Mouse (Mus musculus) liver, embryonic 13.5 days (tissue): ENCODE results near the gene Doc2b. TPM values are rescaled to one million over a fixed set of nuclear protein-coding genes. Genes with fewer than 3 reads are reported as not detected.
A peak's percentile ranks its signal among the peaks of the same experiment; 100 is the strongest.

Source experiments
- ATAC-seq: fragments of 200-750 bp; cut with Nextera tagmentation; 2 replicates; pipeline ENCODE4 v1.8.0; 2017; ENCODE audit warnings: low read depth, mild to moderate bottlenecking, moderate number of reproducible peaks, moderate library complexity
- DNase-seq: peaks from one replicate; pipeline ENCODE4 v3.0.0; 2022
- H3K27ac ChIP-seq: fragments of 300-500 bp; sonication (generic); 2 replicates; pipeline ENCODE4 v1.5.1; 2015; ENCODE audit warnings: moderate library complexity, mild to moderate bottlenecking, inconsistent platforms
- H3K27me3 ChIP-seq: fragments of 300-500 bp; sonication (generic); 2 replicates; pipeline ENCODE4 v1.6.1; 2015; ENCODE audit warnings: mild to moderate bottlenecking, inconsistent platforms
- H3K36me3 ChIP-seq: fragments of 300-500 bp; sonication (generic); 2 replicates; pipeline ENCODE4 v1.6.1; 2015; ENCODE audit warnings: mild to moderate bottlenecking, inconsistent platforms
- H3K4me1 ChIP-seq: fragments of 300-500 bp; sonication (generic); replicated peaks from 2 replicates; pipeline ENCODE4 v1.6.1; 2015; ENCODE audit warnings: inconsistent platforms
- H3K4me2 ChIP-seq: fragments of 300-500 bp; sonication (generic); 2 replicates; pipeline ENCODE4 v1.6.1; 2015; ENCODE audit warnings: inconsistent platforms, mild to moderate bottlenecking, moderate library complexity
- H3K4me3 ChIP-seq: fragments of 300-500 bp; sonication (generic); replicated peaks from 2 replicates; pipeline ENCODE4 v1.5.1; 2015; ENCODE audit warnings: mild to moderate bottlenecking, inconsistent platforms
- H3K9ac ChIP-seq: fragments of 300-500 bp; sonication (generic); 2 replicates; pipeline ENCODE4 v1.6.1; 2015; ENCODE audit warnings: mild to moderate bottlenecking, inconsistent platforms
- H3K9me3 ChIP-seq: fragments of 300-500 bp; sonication (generic); replicated peaks from 2 replicates; pipeline ENCODE4 v1.6.1; 2016; ENCODE audit warnings: inconsistent platforms
- WGBS: fragments of 180-500 bp; shearing (Covaris S2); methylation state at CpG from one replicate; pipeline ENCODE4 v1.1.7; 2015; ENCODE audit not compliant: insufficient replicate concordance; 5-methylcytosine and 5-hydroxymethylcytosine counted together
- polyA plus RNA-seq: library from polyadenylated mRNA; unstranded; fragments of >200 nt; fragmentation: Nextera tagmentation; extraction: Ambion mirVana; gene quantifications from 2 replicates; pipeline ENCODE4 v1.2.1, GENCODE M21; 2015

Doc2b gene
- polyA plus RNA-seq, 1 experiment from 2014 or later: 0.05 TPM

DNA sequence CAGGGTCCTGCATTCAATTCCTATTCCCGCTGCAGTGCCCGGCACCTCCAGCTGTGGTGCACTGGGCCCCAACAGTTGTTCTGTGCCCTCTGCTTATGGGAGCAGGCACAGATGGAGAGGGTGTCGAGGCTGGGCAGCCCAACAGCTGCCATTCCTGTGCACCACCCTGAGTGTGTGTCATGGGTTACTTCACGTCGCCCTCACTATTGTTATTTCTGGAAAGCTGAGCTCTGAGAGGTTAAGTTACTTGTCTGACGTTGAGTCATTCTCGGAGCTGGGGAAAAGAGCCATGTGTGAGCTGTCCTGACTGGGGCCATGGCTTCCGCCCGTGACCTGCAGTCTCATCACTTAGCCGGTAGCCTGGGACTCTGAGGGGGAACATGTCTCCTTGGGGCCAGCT lies 17.2 kb upstream of the Doc2b start:
- ATAC-seq (no peak), DNase-seq (no peak)
- H3K27me3 ChIP-seq: 0 out of 2 replicates have a peak, but pooled peaks cover 6% of the 10 kb centered on the region
- H3K4me3 ChIP-seq: no peak overlapping the region
- 70% methylated on average over 10 of the region's 10 CpGs for WGBS
- H3K9me3 ChIP-seq: no peaks in the 10 kb centered on the region
- no peak overlapping the region for H3K9ac ChIP-seq
- H3K27ac ChIP-seq: no peak overlapping the region
- H3K4me1 ChIP-seq: peaks cover 3% of the 10 kb centered on the region; the same call in 1 of the 2 replicates
- H3K4me2 ChIP-seq: no peak overlapping the region
- no peaks in the 10 kb centered on the region for H3K36me3 ChIP-seq

DNA sequence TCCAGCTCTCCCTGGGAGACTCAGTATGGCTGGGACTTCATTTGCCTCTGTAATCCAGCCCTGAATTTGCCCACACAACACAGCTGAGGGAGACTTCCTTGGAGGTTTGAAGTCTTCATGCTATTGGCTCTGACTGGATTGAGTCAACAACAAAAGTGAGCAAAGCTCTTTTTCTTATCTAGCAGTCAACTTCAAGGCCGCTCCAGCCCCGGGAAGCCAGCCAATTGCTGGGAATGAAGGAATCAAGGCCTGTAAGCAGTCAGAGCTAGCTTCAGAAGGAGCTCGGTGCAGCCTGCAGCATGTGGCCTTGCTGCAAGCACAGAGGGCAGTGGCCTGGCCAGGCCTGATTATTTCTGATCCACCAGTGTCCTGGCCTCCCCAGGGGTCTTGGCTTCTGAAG lies 16.1 kb upstream of the Doc2b start:
- H3K9ac ChIP-seq: no peak overlapping the region
- H3K4me3 ChIP-seq: no peak overlapping the region
- H3K9me3 ChIP-seq: no peaks in the 10 kb centered on the region
- WGBS: 51% methylated on average over 3 of the region's 3 CpGs
- H3K4me1 ChIP-seq: peaks cover 3% of the 10 kb centered on the region; the same call in 1 of the 2 replicates
- DNase-seq: no peak
- no peaks in the 10 kb centered on the region for H3K36me3 ChIP-seq
- H3K27me3 ChIP-seq: no peaks in the 10 kb centered on the region
- no peak overlapping the region for H3K4me2 ChIP-seq
- H3K27ac ChIP-seq: no peak overlapping the region
- peak; percentile 45; the same call in 1 of the 2 replicates for ATAC-seq

DNA sequence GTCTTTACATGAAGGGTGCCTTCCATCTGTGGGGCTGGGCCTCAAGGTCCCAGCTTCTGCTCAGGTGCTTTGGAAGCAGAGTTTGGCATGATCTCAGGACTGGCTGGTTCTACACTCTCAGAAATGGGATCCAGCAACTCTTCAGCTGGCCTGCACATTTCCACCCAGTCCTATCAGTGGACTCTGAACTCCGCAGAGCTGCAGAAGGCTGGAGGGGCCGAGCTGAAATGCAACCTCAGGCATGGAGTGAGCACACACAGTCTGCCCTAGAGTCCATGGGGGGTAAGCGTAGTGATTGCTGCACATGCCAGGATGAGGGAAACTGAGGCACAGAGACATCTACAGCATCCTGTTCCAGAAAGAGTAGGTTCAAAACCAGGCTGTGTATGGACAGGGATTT lies 14.7 kb upstream of the Doc2b start:
- H3K4me1 ChIP-seq: peaks cover 3% of the 10 kb centered on the region; the same call in 1 of the 2 replicates
- WGBS: 52% methylated on average over 3 of the region's 3 CpGs
- ATAC-seq: no peak
- no peak overlapping the region for H3K4me3 ChIP-seq
- H3K9me3 ChIP-seq: no peaks in the 10 kb centered on the region
- no peak overlapping the region for H3K9ac ChIP-seq
- no peak overlapping the region for H3K27ac ChIP-seq
- H3K36me3 ChIP-seq: no peaks in the 10 kb centered on the region
- DNase-seq: no peak
- no peak overlapping the region for H3K4me2 ChIP-seq
- no peaks in the 10 kb centered on the region for H3K27me3 ChIP-seq

DNA sequence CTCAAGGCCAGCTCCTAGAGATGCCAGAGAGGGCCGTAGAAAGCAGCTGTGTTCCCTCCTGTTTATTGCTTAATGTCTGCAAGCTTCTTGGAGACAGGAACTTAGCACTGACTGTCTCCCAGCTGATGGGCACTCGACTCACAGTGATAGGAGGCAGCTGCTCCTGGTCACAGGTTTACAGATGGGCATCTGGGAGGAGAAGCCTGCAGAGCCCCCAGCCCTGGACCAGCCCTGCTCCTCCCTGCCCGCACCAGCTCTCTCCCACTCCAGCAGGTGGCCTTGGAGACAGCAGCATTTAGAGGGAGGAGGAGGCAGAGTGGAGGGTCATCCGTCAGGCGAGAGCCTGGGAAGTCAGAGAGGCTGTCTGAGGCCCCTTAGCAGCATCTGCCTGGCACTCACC lies 11.6 kb upstream of the Doc2b start:
- Histone ChIP-seq H3K9me3 (no peaks in the 10 kb centered on the region), H3K27me3 (no peaks in the 10 kb centered on the region), H3K4me1 (peaks cover 3% of the 10 kb centered on the region; the same call in 1 of the 2 replicates), H3K9ac (no peak overlapping the region), H3K36me3 (no peaks in the 10 kb centered on the region), H3K27ac (no peak overlapping the region), H3K4me2 (no peak overlapping the region), H3K4me3 (no peak overlapping the region)
- DNase-seq (no peak), ATAC-seq (no peak)
- WGBS: 45% methylated on average over 5 of the region's 5 CpGs

DNA sequence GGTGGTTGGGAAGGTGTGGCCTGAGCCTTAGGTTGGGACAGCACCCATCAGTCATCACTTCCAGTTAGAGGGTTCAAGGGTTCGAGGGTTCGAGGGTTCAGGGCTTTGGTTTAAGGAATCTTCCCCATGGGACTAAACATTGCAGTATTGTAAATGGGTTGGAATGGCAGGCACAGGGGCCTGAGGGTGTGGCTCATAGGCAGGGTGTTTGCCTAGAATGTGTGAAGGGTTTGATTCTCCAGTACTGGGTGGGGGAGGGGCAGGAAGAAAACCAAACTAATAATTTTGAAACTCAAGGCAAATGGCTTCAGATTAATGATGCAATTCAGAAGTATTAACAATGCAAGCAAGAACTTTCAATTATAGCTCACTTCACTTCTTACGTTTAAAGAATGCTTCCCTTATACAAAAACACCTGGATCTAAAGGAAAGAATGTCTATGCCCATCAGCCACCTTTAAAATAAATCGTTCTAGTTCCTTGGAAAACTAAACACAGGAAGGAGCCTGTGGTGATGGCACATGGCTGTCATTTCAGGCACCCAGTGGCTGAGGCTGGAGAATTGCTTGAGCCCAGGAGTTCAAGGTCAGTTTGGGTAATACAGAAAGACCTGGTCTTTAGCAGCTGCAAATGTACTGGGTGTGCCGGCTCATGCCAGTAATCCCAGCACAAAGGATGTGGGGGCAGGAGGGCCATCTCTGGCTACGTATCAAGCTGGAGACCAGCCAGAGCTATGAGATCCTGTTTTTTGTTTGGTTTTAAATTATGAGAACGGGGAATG lies 6.1 kb upstream of the Doc2b start:
- 69% methylated on average over 7 of the region's 7 CpGs for WGBS
- H3K36me3 ChIP-seq: no peaks in the 10 kb centered on the region
- no peaks in the 10 kb centered on the region for H3K9me3 ChIP-seq
- H3K9ac ChIP-seq: no peak overlapping the region
- H3K27me3 ChIP-seq: peaks cover 22% of the 10 kb centered on the region
- no peaks in the 10 kb centered on the region for H3K4me1 ChIP-seq
- no peak overlapping the region for H3K27ac ChIP-seq
- no peak overlapping the region for H3K4me3 ChIP-seq
- H3K4me2 ChIP-seq: no peak overlapping the region
- no peak for ATAC-seq
- DNase-seq: no peak

DNA sequence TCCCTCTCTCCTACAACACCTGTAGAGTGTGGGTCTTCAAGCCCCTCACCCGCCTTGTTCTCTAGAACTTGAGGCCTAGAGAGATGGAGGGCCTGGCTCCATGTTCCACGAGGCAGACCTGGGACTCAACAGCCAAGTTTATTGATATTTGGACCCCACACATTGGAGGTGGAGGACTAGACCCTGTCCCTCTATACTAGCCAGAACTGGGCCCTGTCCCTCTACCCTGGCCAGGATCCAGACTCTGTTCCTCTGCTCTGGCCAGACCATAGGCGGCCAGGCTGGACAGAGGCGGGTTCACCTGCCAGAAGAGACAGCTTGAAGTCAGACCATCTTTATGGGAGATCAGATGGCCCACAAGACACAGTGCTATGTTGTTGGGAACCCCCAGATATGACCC lies 5.5 kb upstream of the Doc2b start:
- no peak overlapping the region for H3K9ac ChIP-seq
- no peak overlapping the region for H3K4me2 ChIP-seq
- no peak overlapping the region for H3K4me3 ChIP-seq
- 74% methylated on average over 4 of the region's 4 CpGs for WGBS
- DNase-seq (no peak), ATAC-seq (no peak)
- no peaks in the 10 kb centered on the region for H3K36me3 ChIP-seq
- H3K9me3 ChIP-seq: no peaks in the 10 kb centered on the region
- H3K4me1 ChIP-seq: no peaks in the 10 kb centered on the region
- H3K27ac ChIP-seq: no peak overlapping the region
- peaks cover 28% of the 10 kb centered on the region for H3K27me3 ChIP-seq

DNA sequence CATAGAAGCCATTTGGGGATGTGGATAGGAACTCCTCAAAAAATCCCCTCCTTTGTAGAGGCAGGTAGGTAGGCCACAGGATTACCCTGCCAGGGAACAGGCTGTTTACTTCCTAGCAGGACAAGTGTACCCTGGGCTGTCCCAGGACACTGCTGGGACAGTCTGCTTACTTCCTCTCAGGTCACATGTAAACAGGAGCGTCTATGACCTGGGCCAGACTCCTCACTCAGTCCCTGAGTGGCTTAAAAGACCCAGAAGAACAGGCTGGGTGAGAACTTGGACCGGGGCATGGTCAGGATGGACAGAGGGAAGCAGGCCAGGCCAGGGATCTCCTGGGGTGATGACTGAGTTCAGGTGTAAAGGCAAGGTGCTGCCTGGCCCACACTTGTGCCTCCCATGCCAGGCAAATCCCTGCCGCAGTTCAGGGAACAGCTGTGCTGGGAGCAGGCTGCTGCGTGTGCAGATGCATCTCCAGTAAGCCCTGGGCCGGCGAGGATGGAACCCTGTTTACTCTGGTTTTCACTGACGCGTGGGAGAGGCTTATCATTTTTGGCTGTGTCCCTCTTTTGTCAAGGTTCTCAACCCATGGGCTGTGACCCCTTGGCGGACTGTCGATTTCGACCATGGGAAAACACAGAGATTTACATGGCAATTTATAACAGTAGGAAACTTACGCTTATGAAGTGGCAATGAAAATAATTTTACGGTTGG lies 842 bp upstream of the Doc2b start:
- peaks cover 73% of the 10 kb centered on the region for H3K27me3 ChIP-seq
- no peak for DNase-seq
- H3K4me2 ChIP-seq: no peak overlapping the region

DNA sequence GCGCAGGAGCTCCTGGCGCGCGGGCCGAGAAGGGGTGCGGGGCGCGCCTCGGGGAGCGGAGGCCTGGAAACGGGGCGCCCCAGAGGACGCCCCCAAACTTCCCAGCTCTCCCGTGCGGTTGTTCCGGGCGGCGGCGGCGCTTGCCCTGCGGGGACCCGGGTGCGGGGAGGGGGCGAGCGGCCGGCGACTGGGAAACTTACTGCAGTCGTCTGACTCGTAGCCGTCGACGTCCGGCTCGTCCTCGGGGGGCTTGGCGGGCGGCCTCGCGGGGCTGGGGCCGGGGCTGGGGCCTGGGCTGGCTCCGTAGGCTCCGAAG lies 570 bp downstream of the Doc2b start:
- H3K27me3 ChIP-seq: peaks cover 80% of the 10 kb centered on the region
- WGBS: 6% methylated on average over 39 of the region's 42 CpGs
- no peak overlapping the region for H3K27ac ChIP-seq
- H3K4me2 ChIP-seq: peak overlapping the region; percentile 43
- 0 out of 2 replicates have a peak overlapping the region, but pooled peaks have one; percentile 13 for H3K9ac ChIP-seq
- ATAC-seq (no peak), DNase-seq (no peak)
- no peaks in the 10 kb centered on the region for H3K9me3 ChIP-seq
- 0 out of 2 replicates have a peak, but pooled peaks cover 7% of the 10 kb centered on the region for H3K4me1 ChIP-seq
- H3K36me3 ChIP-seq: no peaks in the 10 kb centered on the region
- H3K4me3 ChIP-seq: peak overlapping the region; percentile 42

More for the DNA sequence above, 842 bp upstream of the Doc2b start:
- 56% methylated on average over 13 of the region's 13 CpGs for WGBS
- 0 out of 2 replicates have a peak, but pooled peaks cover 7% of the 10 kb centered on the region for H3K4me1 ChIP-seq
- no peak for ATAC-seq
- no peaks in the 10 kb centered on the region for H3K36me3 ChIP-seq
- H3K9me3 ChIP-seq: no peaks in the 10 kb centered on the region
- no peak overlapping the region for H3K4me3 ChIP-seq
- H3K27ac ChIP-seq: no peak overlapping the region
- no peak overlapping the region for H3K9ac ChIP-seq

DNA sequence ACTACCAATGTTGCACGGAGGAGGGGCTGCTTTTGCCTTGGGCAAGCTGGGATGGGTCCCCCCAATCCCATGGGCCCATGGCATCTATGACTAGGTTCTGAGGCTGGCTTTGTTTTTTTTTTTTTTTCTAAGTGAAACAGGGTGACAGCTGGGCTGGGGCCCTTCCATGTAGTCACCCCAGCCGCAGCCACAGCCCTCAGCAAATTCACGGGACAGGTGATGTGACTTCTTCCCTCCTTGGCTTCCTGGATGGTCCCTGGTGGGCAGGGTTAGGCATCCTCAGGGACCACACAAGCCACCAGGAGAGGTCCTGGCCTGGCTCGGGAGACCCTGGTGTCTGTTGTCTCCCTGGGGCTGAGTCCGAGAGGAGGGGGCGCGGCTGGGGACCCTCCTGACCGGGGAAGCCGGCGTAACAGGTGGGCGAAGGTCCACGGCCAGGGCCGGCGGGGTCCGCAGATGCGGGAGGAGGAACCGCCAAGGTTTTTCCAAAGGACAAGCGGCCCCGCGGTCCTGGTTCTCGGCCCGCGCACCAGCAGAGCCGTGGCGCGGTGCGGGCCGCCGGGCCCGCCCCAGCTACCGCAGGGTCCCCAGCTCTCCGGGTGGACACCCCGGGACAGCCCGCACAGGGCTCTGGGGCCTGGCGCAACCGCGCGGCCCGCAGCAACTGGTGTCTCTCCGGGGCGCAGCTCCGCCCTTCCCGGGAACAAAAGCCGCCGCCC lies 1.1 kb downstream of the Doc2b start:
- peaks cover 82% of the 10 kb centered on the region for H3K27me3 ChIP-seq
- no peaks in the 10 kb centered on the region for H3K36me3 ChIP-seq
- ATAC-seq (no peak), DNase-seq (no peak)
- 0 out of 2 replicates have a peak, but pooled peaks cover 7% of the 10 kb centered on the region for H3K4me1 ChIP-seq
- WGBS: 7% methylated on average over 45 of the region's 45 CpGs
- 0 out of 2 replicates have a peak overlapping the region, but pooled peaks have one; percentile 13 for H3K9ac ChIP-seq
- peak overlapping the region; percentile 42 for H3K4me3 ChIP-seq
- H3K9me3 ChIP-seq: no peaks in the 10 kb centered on the region
- H3K4me2 ChIP-seq: peak overlapping the region; percentile 43
- no peak overlapping the region for H3K27ac ChIP-seq

DNA sequence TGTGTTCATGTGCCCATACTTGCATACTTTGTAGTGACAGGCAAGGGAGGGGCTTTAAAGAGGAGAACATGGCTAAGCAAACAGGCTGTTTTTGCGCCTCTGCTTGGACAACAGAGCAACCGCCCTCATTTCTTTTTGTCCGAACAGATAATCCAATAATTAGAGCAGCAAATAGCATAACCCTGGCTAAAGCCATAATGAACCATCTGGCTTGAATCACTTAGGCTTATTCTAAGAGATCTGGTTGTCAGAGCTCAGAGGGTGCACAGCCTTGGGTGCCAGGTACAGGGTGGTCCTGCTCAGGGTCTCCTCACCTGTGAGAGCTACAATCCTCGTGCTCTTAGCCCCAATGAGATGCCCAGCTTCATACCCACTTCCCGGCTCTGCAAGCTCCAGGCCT lies 2.5 kb downstream of the Doc2b start:
- WGBS: 51% methylated on average over 5 of the region's 5 CpGs
- no peak for DNase-seq
- no peaks in the 10 kb centered on the region for H3K9me3 ChIP-seq

DNA sequence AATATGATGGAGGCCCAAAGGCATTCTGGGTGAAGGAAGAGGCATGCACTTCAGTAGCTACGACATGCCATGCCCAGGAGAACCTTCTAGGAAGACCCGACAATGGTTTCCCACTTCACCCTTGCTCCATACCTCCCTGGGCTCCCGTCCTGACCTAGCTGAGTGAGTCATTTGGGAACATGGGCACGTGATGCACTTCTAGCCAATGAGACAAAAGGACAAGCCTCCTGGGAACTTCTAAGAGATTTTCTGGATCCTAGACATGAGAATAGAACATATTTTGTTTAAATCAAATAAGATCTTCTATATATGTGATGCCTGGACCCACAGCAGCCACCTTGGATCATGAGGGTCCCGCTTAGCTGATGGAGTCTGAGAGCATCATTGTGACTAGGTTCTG lies 3.3 kb downstream of the Doc2b start:
- Histone ChIP-seq H3K36me3 (no peaks in the 10 kb centered on the region), H3K9me3 (no peaks in the 10 kb centered on the region), H3K4me1 (0 out of 2 replicates have a peak, but pooled peaks cover 7% of the 10 kb centered on the region), H3K4me3 (no peak overlapping the region), H3K27me3 (peaks cover 72% of the 10 kb centered on the region), H3K4me2 (no peak overlapping the region), H3K27ac (no peak overlapping the region), H3K9ac (no peak overlapping the region)
- 43% methylated on average over 5 of the region's 5 CpGs for WGBS
- no peak for DNase-seq
- ATAC-seq: no peak

More for the DNA sequence above, 2.5 kb downstream of the Doc2b start:
- Histone ChIP-seq H3K4me1 (0 out of 2 replicates have a peak, but pooled peaks cover 7% of the 10 kb centered on the region), H3K27me3 (peaks cover 80% of the 10 kb centered on the region), H3K9ac (no peak overlapping the region), H3K4me3 (no peak overlapping the region), H3K4me2 (no peak overlapping the region), H3K27ac (no peak overlapping the region), H3K36me3 (no peaks in the 10 kb centered on the region)
- ATAC-seq: no peak
